Comparison of ENCODE assay signal across 20 mouse cellular contexts in the genomic region with DNA sequence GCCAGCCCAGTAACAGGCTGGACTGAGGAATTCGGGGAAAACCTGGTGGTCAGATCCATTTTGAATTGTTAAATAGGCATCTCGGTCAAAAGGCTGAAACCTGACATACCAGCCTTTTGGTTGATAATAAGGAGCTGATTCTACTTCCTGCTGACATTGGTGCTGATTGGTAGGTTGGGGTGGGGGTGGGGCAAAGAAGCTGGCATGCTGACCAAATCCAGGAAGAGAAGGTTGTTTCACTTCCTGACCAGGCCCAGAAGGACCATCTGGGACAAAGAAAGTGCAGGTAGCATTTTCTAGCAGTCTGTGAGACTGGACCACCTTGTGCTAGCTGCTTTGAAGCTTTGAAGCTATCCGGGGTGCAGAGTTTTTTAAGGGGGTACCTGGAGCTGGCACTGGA. TPM values are rescaled to one million over a fixed set of nuclear protein-coding genes. Genes with fewer than 3 reads are reported as not detected.
DNase-seq lines count a peak whose midpoint lies in the region; ATAC-seq lines count a peak whose summit lies in the region.
"Had no signal": no experiment of that assay in that cellular context is flagged by ENCODE, and none has a peak within 500 bp of the region (broad histone marks: within the 10 kb centered on the region; RNA-seq: fewer than 3 reads in every experiment).

No protein-coding gene starts in this region.

- WGBS in midbrain, embryonic 11.5 days, result 93% methylated on average over 3 of the region's 3 CpGs

- no peaks in the 10 kb centered on the region for H3K4me1 ChIP-seq in midbrain, embryonic 11.5 days (ENCODE audit: control insufficient read depth, insufficient read depth, low read length)
- H3K4me1 ChIP-seq: embryonic facial prominence, embryonic 15.5 days; neural tube, embryonic 12.5 days had no signal

- peak; percentile 16 for DNase-seq in 3T3-L1 (ENCODE audit: low read depth, low spot score)
- peak; percentile 73 for DNase-seq in CD4-positive, CD25-positive, alpha-beta regulatory T cell, adult 2 months (ENCODE audit: low read depth, low spot score)
- DNase-seq in kidney, postnatal 36 days, result no peak
- no peak for DNase-seq in right cerebral cortex, adult 18-20 months
- DNase-seq in midbrain, embryonic 11.5 days (ENCODE audit: low spot score, missing footprints), result no peak
- DNase-seq: adrenal gland, adult 2 months; gastrocnemius, postnatal 36 days; kidney, adult 9 months; lung, embryonic 14.5 days; thymus, postnatal 4 days had no signal

- no peaks in the 10 kb centered on the region for H3K9me3 ChIP-seq in midbrain, embryonic 11.5 days (ENCODE audit: control insufficient read depth, low read length)
- H3K9me3 ChIP-seq: embryonic facial prominence, embryonic 15.5 days; midbrain, embryonic 12.5 days; neural tube, embryonic 12.5 days had no signal

- no peak overlapping the region for H3K4me3 ChIP-seq in midbrain, embryonic 11.5 days (ENCODE audit: low read depth, low read length)
- H3K4me3 ChIP-seq: embryonic facial prominence, embryonic 15.5 days; midbrain, embryonic 12.5 days; neural tube, embryonic 12.5 days had no signal

- ATAC-seq in common myeloid progenitor, adult 5-6 weeks (replicated peaks; ENCODE audit: low read depth, poor library complexity, severe bottlenecking), result peak; percentile 58
- peak; percentile 81 for ATAC-seq in megakaryocyte progenitor cell, adult 5-6 weeks (replicated peaks; ENCODE audit: poor library complexity)
- ATAC-seq in midbrain, embryonic 11.5 days (ENCODE audit: low FRiP score), result no peak
- ATAC-seq: forebrain, embryonic 16.5 days; hindbrain, embryonic 16.5 days had no signal

- H3K36me3 ChIP-seq in midbrain, embryonic 11.5 days (ENCODE audit: control insufficient read depth, insufficient read depth, low read length), result no peaks in the 10 kb centered on the region
- H3K36me3 ChIP-seq: embryonic facial prominence, embryonic 15.5 days; midbrain, embryonic 12.5 days; neural tube, embryonic 12.5 days had no signal

- H3K4me2 ChIP-seq in midbrain, embryonic 11.5 days, result no peak overlapping the region
- H3K4me2 ChIP-seq: embryonic facial prominence, embryonic 15.5 days; lung, embryonic 14.5 days; midbrain, embryonic 12.5 days; neural tube, embryonic 12.5 days had no signal

- no peak overlapping the region for H3K27ac ChIP-seq in midbrain, embryonic 11.5 days (ENCODE audit: low read depth, low read length)
- H3K27ac ChIP-seq: embryonic facial prominence, embryonic 15.5 days; midbrain, embryonic 12.5 days; neural tube, embryonic 12.5 days had no signal

- no peak overlapping the region for H3K9ac ChIP-seq in midbrain, embryonic 11.5 days (ENCODE audit: low read length)
- H3K9ac ChIP-seq: embryonic facial prominence, embryonic 15.5 days; lung, embryonic 14.5 days; midbrain, embryonic 12.5 days; neural tube, embryonic 12.5 days had no signal

- H3K27me3 ChIP-seq in midbrain, embryonic 11.5 days (ENCODE audit: control insufficient read depth, insufficient read depth, low read length), result no peaks in the 10 kb centered on the region
- H3K27me3 ChIP-seq: embryonic facial prominence, embryonic 15.5 days; midbrain, embryonic 12.5 days; neural tube, embryonic 12.5 days had no signal

RNA-seq across cellular contexts. Expression of gene Olfr1396, which starts 14.3 kb away (rescaled TPM):
- not detected in 2 replicates for total RNA-seq in common myeloid progenitor, adult 5-6 weeks (2017)
- total RNA-seq in megakaryocyte progenitor cell, adult 5-6 weeks (2015), result not detected in 2 replicates
- total RNA-seq in megakaryocyte progenitor cell, adult 5-6 weeks (2017), result not detected in 2 replicates
- not detected in 2 replicates for polyA plus RNA-seq in midbrain, embryonic 11.5 days (2014; fragmentation: Nextera tagmentation; extraction: Ambion mirVana)
- total RNA-seq: gastrocnemius, postnatal 36 days; layer of hippocampus, adult 8-10 months; left cerebral cortex, postnatal 25 days had no signal
- polyA plus RNA-seq: forebrain, embryonic 16.5 days; hindbrain, embryonic 16.5 days; lung, embryonic 14.5 days; midbrain, embryonic 12.5 days; neural tube, embryonic 12.5 days had no signal

RNA-seq across cellular contexts. Expression of gene Ifi47, which starts 24.0 kb away (rescaled TPM):
- 58.3 and 68.1 TPM in 2 replicates for total RNA-seq in common myeloid progenitor, adult 5-6 weeks (2017)
- total RNA-seq in megakaryocyte progenitor cell, adult 5-6 weeks (2015), result 129 and 147 TPM in 2 replicates
- 54.3 and 57.2 TPM in 2 replicates for total RNA-seq in megakaryocyte progenitor cell, adult 5-6 weeks (2017)
- polyA plus RNA-seq in midbrain, embryonic 11.5 days (2014; fragmentation: Nextera tagmentation; extraction: Ambion mirVana), result 0.40 and 0.41 TPM in 2 replicates

RNA-seq across cellular contexts. Expression of gene Tgtp2, which starts 36.4 kb away (rescaled TPM):
- 190 and 320 TPM in 2 replicates for total RNA-seq in common myeloid progenitor, adult 5-6 weeks (2017)
- 16.8 and 24.5 TPM in 2 replicates for total RNA-seq in megakaryocyte progenitor cell, adult 5-6 weeks (2015)
- 56.3 and 82.0 TPM in 2 replicates for total RNA-seq in megakaryocyte progenitor cell, adult 5-6 weeks (2017)
- polyA plus RNA-seq in midbrain, embryonic 11.5 days (2014; fragmentation: Nextera tagmentation; extraction: Ambion mirVana), result not detected in 2 replicates
- polyA plus RNA-seq: forebrain, embryonic 16.5 days; neural tube, embryonic 12.5 days had no signal

RNA-seq across cellular contexts. Expression of gene Olfr1395, which starts 41.7 kb away (rescaled TPM):
- not detected in 2 replicates for total RNA-seq in common myeloid progenitor, adult 5-6 weeks (2017)
- not detected in 2 replicates for total RNA-seq in megakaryocyte progenitor cell, adult 5-6 weeks (2015)
- total RNA-seq in megakaryocyte progenitor cell, adult 5-6 weeks (2017), result not detected in 2 replicates
- not detected in 2 replicates for polyA plus RNA-seq in midbrain, embryonic 11.5 days (2014; fragmentation: Nextera tagmentation; extraction: Ambion mirVana)
- total RNA-seq: adrenal gland, adult 2 months; gastrocnemius, postnatal 36 days; layer of hippocampus, adult 8-10 months; left cerebral cortex, postnatal 25 days had no signal
- polyA plus RNA-seq: adrenal gland, adult 2 months; forebrain, embryonic 16.5 days; heart, embryonic 16.5 days; hindbrain, embryonic 16.5 days; lung, embryonic 14.5 days; midbrain, embryonic 12.5 days; neural tube, embryonic 12.5 days had no signal

RNA-seq across cellular contexts. Expression of gene 9930111J21Rik2, which starts 49.4 kb away (rescaled TPM):
- 22.4 and 24.8 TPM in 2 replicates for total RNA-seq in common myeloid progenitor, adult 5-6 weeks (2017)
- total RNA-seq in megakaryocyte progenitor cell, adult 5-6 weeks (2015), result 26.0 and 37.5 TPM in 2 replicates
- 25.2 and 29.4 TPM in 2 replicates for total RNA-seq in megakaryocyte progenitor cell, adult 5-6 weeks (2017)
- 0.26 and 0.47 TPM in 2 replicates for polyA plus RNA-seq in midbrain, embryonic 11.5 days (2014; fragmentation: Nextera tagmentation; extraction: Ambion mirVana)

Comparison
In these comparisons a context has a peak if more than half of its experiments do, and no peak if none do; other contexts are left out.
1. DNase-seq: peak in 3T3-L1 (single experiment) and CD4-positive, CD25-positive, alpha-beta regulatory T cell, adult 2 months (single experiment); none in kidney, postnatal 36 days (0 of 2), right cerebral cortex, adult 18-20 months (single experiment) and midbrain, embryonic 11.5 days (single experiment).